Mouse (Mus musculus) myocyte (in vitro differentiated cells): ENCODE measurements around the gene Pafah1b2. TPM values are rescaled to one million over a fixed set of nuclear protein-coding genes. Genes with fewer than 3 reads are reported as not detected.

ENCODE experiments used
- H3K27me3 ChIP-seq: one replicate; pipeline ENCODE4 v1.6.1; 2011; ENCODE audit not compliant: control insufficient read depth, insufficient read depth, insufficient read length
- H3K36me3 ChIP-seq: one replicate; pipeline ENCODE4 v1.6.1; 2011; ENCODE audit not compliant: control insufficient read depth, insufficient read depth
- H3K4me2 ChIP-seq: one replicate; pipeline ENCODE4 v1.6.1; 2011; ENCODE audit warnings: low read depth, control low read depth
- H3K4me3 ChIP-seq: one replicate; pipeline ENCODE4 v1.5.1; 2011; ENCODE audit warnings: mild to moderate bottlenecking, control low read depth, moderate library complexity
- H3K79me2 ChIP-seq: one replicate; pipeline ENCODE4 v1.6.1; 2011; ENCODE audit not compliant: control insufficient read depth, insufficient read depth
- H3ac ChIP-seq: one replicate; pipeline ENCODE4 v1.6.1; 2011; ENCODE audit not compliant: control insufficient read depth, insufficient read length
- CEBPB ChIP-seq: IDR thresholded peaks from 2 replicates; pipeline ENCODE4 v1.6.1; 2011; ENCODE audit warnings: mild to moderate bottlenecking, moderate library complexity; ENCODE audit not compliant: poor library complexity, insufficient read depth, severe bottlenecking
- E2F4 ChIP-seq: IDR thresholded peaks from one replicate; pipeline ENCODE4 v1.6.1; 2011; ENCODE audit warnings: mild to moderate bottlenecking, control low read depth, moderate library complexity; ENCODE audit not compliant: insufficient read depth
- MAX ChIP-seq: IDR thresholded peaks from one replicate; pipeline ENCODE4 v1.6.1; 2011; ENCODE audit warnings: low read depth, mild to moderate bottlenecking, control low read depth
- MYOD1 ChIP-seq, 3 experiments: IDR thresholded peaks; one replicate each; pipeline ENCODE4 v1.6.1; 2011; ENCODE audit warnings: control low read depth in 2 of 3, low read depth in 2 of 3, mild to moderate bottlenecking in 2 of 3, moderate library complexity in 1 of 3; ENCODE audit not compliant: insufficient read length in 2 of 3, control insufficient read depth in 1 of 3
- MYOG ChIP-seq, 3 experiments: IDR thresholded peaks; one replicate each; pipeline ENCODE4 v1.6.1; 2011; ENCODE audit warnings: control low read depth in 2 of 3, low read depth in 2 of 3, mild to moderate bottlenecking in 2 of 3; ENCODE audit not compliant: insufficient read length in 2 of 3, control insufficient read depth in 1 of 3, insufficient read depth in 1 of 3
- POLR2A ChIP-seq: IDR thresholded peaks from one replicate; pipeline ENCODE4 v1.6.1; 2011; ENCODE audit warnings: low read depth, mild to moderate bottlenecking, control low read depth, moderate library complexity; ENCODE audit not compliant: insufficient read length
- POLR2AphosphoS2 ChIP-seq: IDR thresholded peaks from one replicate; pipeline ENCODE4 v1.6.1; 2011; ENCODE audit warnings: low read depth, control low read depth; ENCODE audit not compliant: insufficient read length
- REST ChIP-seq: IDR thresholded peaks from one replicate; pipeline ENCODE4 v1.6.1; 2011; ENCODE audit warnings: mild to moderate bottlenecking, control low read depth, moderate library complexity; ENCODE audit not compliant: insufficient read depth, insufficient read length
- SRF ChIP-seq: IDR thresholded peaks from one replicate; pipeline ENCODE4 v1.6.1; 2011; ENCODE audit warnings: low read depth; ENCODE audit not compliant: control insufficient read depth, insufficient read length
- TCF12 ChIP-seq: IDR thresholded peaks from one replicate; pipeline ENCODE4 v1.6.1; 2011; ENCODE audit warnings: mild to moderate bottlenecking, control low read depth; ENCODE audit not compliant: poor library complexity, insufficient read depth, severe bottlenecking
- TCF3 ChIP-seq: IDR thresholded peaks from one replicate; pipeline ENCODE4 v1.6.1; 2011; ENCODE audit warnings: low read depth, control low read depth; ENCODE audit not compliant: insufficient read length
- USF1 ChIP-seq: IDR thresholded peaks from one replicate; pipeline ENCODE4 v1.6.1; 2011; ENCODE audit warnings: low read depth, mild to moderate bottlenecking, control low read depth, moderate library complexity
- polyA plus RNA-seq: library from polyadenylated mRNA; unstranded; fragments of >200 nt; fragmentation: generic; extraction: Trizol; gene quantifications from one replicate; pipeline ENCODE4 v1.2.1, GENCODE M21; 2012; ENCODE audit warnings: missing spikeins

Pafah1b2 gene
- polyA plus RNA-seq, 1 experiment: 86.8 TPM

DNA sequence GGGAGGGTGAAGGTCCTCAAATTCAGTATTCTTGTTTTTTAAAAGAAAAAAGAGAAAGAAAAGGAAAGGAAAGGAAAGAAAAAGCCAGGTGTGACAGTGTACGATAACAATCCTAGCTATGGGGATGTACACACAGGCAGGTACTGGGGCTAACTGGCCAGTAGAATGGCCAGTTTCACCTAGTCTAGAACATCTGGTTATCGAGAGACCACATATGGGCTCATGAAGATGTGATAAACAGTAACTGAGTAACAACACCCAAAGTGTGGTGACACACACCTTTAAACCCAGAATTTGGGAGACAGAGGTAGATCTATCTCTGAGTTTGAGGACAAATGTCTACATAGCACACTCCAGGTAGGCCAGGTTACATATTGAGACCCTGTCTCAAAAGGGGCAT, 32.7 kb downstream of the Pafah1b2 start:
- peaks cover 16% of the 10 kb centered on the region for H3K36me3 ChIP-seq
- TF ChIP-seq MYOD1 (IDR thresholded peaks at IDR 0.05; ENCODE audit: control insufficient read depth in 1 of 3, insufficient read length in 2 of 3, low read depth in 2 of 3) (no peak), USF1 (no peak), TCF3 (no peak), SRF (no peak), CEBPB (no peak), REST (no peak), POLR2AphosphoS2 (no peak)
- peaks cover 90% of the 10 kb centered on the region for H3K79me2 ChIP-seq
- no peak overlapping the region for H3K4me2 ChIP-seq
- no peaks in the 10 kb centered on the region for H3K27me3 ChIP-seq
- no peak overlapping the region for H3K4me3 ChIP-seq
- no peak overlapping the region for H3ac ChIP-seq

DNA sequence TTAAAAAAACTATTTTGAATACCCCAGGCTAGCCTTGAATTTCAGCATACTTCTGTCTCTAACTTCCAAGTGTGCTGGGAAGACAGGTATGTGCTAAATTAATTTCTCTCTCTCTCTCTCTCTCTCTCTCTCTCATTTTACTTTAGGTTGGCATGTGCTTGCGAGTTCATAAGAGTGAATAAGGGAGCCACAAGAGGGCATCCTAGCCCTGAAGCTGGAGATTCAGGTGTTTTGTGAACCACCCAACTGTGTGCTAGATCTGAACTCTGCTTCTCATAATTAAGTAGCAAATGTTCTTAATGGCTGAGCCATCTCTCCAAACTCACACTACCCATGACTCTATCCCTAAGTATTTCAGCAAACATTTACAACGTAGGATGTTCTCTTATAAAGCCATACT, 35.6 kb downstream of the Pafah1b2 start:
- Histone ChIP-seq H3K79me2 (peaks cover 61% of the 10 kb centered on the region), H3K36me3 (peaks cover 27% of the 10 kb centered on the region), H3K4me3 (no peak overlapping the region), H3K27me3 (no peaks in the 10 kb centered on the region), H3K4me2 (no peak overlapping the region), H3ac (no peak overlapping the region)
- no peak for TF ChIP-seq TCF3
- no peak for TF ChIP-seq SRF
- no peak for TF ChIP-seq USF1
- TF ChIP-seq REST: no peak
- no peak for TF ChIP-seq MYOD1 (IDR thresholded peaks at IDR 0.05; ENCODE audit: control insufficient read depth in 1 of 3, insufficient read length in 2 of 3, low read depth in 2 of 3)
- TF ChIP-seq TCF12: no peak
- TF ChIP-seq POLR2A: no peak
- TF ChIP-seq MAX: no peak
- no peak for TF ChIP-seq CEBPB
- TF ChIP-seq E2F4: no peak
- no peak for TF ChIP-seq MYOG (IDR thresholded peaks at IDR 0.05; ENCODE audit: control insufficient read depth in 1 of 3, insufficient read depth in 1 of 3, insufficient read length in 2 of 3, low read depth in 2 of 3)
- no peak for TF ChIP-seq POLR2AphosphoS2

DNA sequence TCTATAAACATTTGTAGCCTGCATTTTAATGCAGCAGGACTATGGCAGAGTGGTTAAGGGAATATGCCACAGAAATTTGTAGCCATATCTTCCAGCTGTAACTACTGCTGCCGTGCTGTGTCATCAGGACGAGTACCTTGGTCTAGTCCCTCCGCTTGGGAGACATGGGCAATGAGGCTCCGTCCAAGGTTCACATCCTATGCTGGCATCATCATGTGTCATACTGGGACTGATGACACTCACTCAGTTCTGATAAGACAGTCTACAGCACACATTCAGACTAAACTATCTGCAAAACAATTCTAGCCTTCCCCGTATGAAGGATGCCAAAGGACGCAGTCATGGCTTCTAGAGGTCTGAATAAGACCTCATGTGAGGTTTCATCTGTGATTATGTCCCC, 48.9 kb downstream of the Pafah1b2 start:
- no peaks in the 10 kb centered on the region for H3K27me3 ChIP-seq
- H3K4me3 ChIP-seq: no peak overlapping the region
- TF ChIP-seq TCF12: no peak
- TF ChIP-seq SRF: no peak
- no peak for TF ChIP-seq E2F4
- no peak for TF ChIP-seq POLR2A
- TF ChIP-seq MAX: no peak
- no peak for TF ChIP-seq CEBPB
- no peak for TF ChIP-seq MYOG (IDR thresholded peaks at IDR 0.05; ENCODE audit: control insufficient read depth in 1 of 3, insufficient read depth in 1 of 3, insufficient read length in 2 of 3, low read depth in 2 of 3)
- no peaks in the 10 kb centered on the region for H3K79me2 ChIP-seq
- no peak overlapping the region for H3ac ChIP-seq
- H3K36me3 ChIP-seq: peaks cover 51% of the 10 kb centered on the region
- no peak overlapping the region for H3K4me2 ChIP-seq

DNA sequence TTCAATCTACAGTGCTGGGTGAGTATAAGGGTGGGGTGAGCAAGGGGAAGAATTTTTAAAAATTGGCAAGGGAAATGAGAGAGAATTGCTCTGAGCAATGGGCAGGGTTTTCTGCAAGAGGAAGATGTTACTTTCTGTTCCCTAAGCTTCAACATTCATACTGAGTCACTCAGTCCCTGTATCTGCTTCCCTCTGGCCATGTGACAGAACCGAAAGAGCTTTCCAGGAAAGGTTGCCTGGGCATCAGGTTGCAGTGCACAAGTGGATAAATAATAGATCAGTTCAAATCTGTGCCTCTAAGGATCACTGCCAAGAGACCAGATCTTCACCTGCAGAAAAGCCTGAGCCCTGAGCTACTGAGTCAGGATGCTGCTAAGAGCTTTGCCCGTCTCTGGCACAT, 50.6 kb downstream of the Pafah1b2 start:
- Histone ChIP-seq H3K4me3 (no peak overlapping the region), H3K79me2 (no peaks in the 10 kb centered on the region), H3K27me3 (no peaks in the 10 kb centered on the region), H3ac (no peak overlapping the region), H3K4me2 (no peak overlapping the region), H3K36me3 (peaks cover 35% of the 10 kb centered on the region)
- TF ChIP-seq TCF12 (no peak), POLR2AphosphoS2 (no peak), USF1 (no peak), MYOG (IDR thresholded peaks at IDR 0.05; ENCODE audit: control insufficient read depth in 1 of 3, insufficient read depth in 1 of 3, insufficient read length in 2 of 3, low read depth in 2 of 3) (no peak), POLR2A (no peak), REST (no peak), MAX (no peak), E2F4 (no peak), CEBPB (no peak), MYOD1 (IDR thresholded peaks at IDR 0.05; ENCODE audit: control insufficient read depth in 1 of 3, insufficient read length in 2 of 3, low read depth in 2 of 3) (no peak), SRF (no peak), TCF3 (no peak)

DNA sequence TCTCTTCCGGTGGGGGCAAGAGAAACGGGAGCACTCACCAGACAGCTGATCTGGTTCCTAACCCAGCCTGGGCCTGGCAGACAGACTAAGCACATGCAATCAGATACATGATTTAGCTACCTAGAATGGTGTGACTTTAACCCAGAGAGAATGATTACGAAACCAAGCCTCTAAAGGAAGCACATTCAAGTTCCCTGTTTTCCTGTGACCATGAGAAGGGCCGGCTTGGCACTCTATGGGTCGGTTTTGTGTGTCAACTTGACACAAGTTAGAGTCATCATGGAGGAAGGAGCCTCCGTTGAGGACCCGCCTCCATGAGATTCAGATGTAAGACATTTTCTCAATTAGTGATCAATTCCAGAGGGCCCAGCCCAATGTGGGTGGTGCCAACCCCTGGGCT, 52.8 kb downstream of the Pafah1b2 start:
- Histone ChIP-seq H3K36me3 (peaks cover 26% of the 10 kb centered on the region), H3K79me2 (no peaks in the 10 kb centered on the region)

More for the DNA sequence above, 52.8 kb downstream of the Pafah1b2 start:
- Histone ChIP-seq H3K4me2 (no peak overlapping the region), H3K4me3 (no peak overlapping the region), H3ac (no peak overlapping the region), H3K27me3 (no peaks in the 10 kb centered on the region)
- TF ChIP-seq MYOG (IDR thresholded peaks at IDR 0.05; ENCODE audit: control insufficient read depth in 1 of 3, insufficient read depth in 1 of 3, insufficient read length in 2 of 3, low read depth in 2 of 3) (no peak), POLR2A (no peak), TCF12 (no peak), MYOD1 (IDR thresholded peaks at IDR 0.05; ENCODE audit: control insufficient read depth in 1 of 3, insufficient read length in 2 of 3, low read depth in 2 of 3) (no peak), MAX (no peak), SRF (no peak), USF1 (no peak), POLR2AphosphoS2 (no peak), E2F4 (no peak), REST (no peak)
